Mouse (Mus musculus) CH12.LX (cell line): Measurements from ENCODE around the gene Mcam. TPM values are rescaled to one million over a fixed set of nuclear protein-coding genes. Genes with fewer than 3 reads are reported as not detected.

Source experiments
- DNase-seq: peaks from one replicate; pipeline ENCODE4 v3.0.0-alpha.2; 2013; ENCODE audit errors: extremely low read depth
- H3K27ac ChIP-seq: 2 replicates; pipeline ENCODE4 v1.5.1; 2012; ENCODE audit warnings: low read depth, mild to moderate bottlenecking, control low read depth, moderate library complexity; ENCODE audit not compliant: insufficient read depth
- H3K27me3 ChIP-seq: replicated peaks from 2 replicates; pipeline ENCODE3; 2012; ENCODE audit warnings: inconsistent platforms
- H3K36me3 ChIP-seq, 2 experiments: replicated peaks in 1 of 2; 2 replicates each; pipeline versions ENCODE3 to v1.6.1; 2012; ENCODE audit warnings: inconsistent platforms in 1 of 2, low read length in 1 of 2, mild to moderate bottlenecking in 1 of 2, mixed read lengths in 1 of 2, moderate library complexity in 1 of 2; ENCODE audit not compliant: control insufficient read depth in 1 of 2, insufficient read depth in 1 of 2
- H3K4me1 ChIP-seq, 2 experiments: 2 replicates each; pipeline ENCODE4 v1.6.1; 2012; ENCODE audit warnings: inconsistent platforms in 1 of 2, moderate library complexity in 1 of 2; ENCODE audit not compliant: insufficient read depth in 2 of 2, control insufficient read depth in 1 of 2
- H3K4me2 ChIP-seq: 2 replicates; pipeline ENCODE4 v1.6.1; 2012; ENCODE audit warnings: low read depth, mild to moderate bottlenecking, control low read depth; ENCODE audit not compliant: poor library complexity, insufficient read depth, severe bottlenecking
- H3K4me3 ChIP-seq, 3 experiments: fragments of 150-350 bp in 1 of 3; sonication (generic) in 1 of 3; replicated peaks in 1 of 3; 2 replicates each; pipeline versions ENCODE3 to v1.5.1; 2011 to 2012; ENCODE audit warnings: low read depth in 2 of 3, low read length in 2 of 3, mild to moderate bottlenecking in 2 of 3, moderate library complexity in 2 of 3, control low read depth in 1 of 3, improper control_type of control experiment in 1 of 3, inconsistent platforms in 1 of 3, mixed read lengths in 1 of 3; ENCODE audit not compliant: poor library complexity in 1 of 3
- H3K79me2 ChIP-seq: replicated peaks from 2 replicates; pipeline ENCODE4 v1.6.1; 2012; ENCODE audit warnings: mild to moderate bottlenecking, moderate library complexity; ENCODE audit not compliant: control insufficient read depth, poor library complexity, insufficient read depth, severe bottlenecking; ENCODE audit errors: extremely low read depth
- H3K9ac ChIP-seq: 2 replicates; pipeline ENCODE4 v1.6.1; 2012; ENCODE audit warnings: low read depth, mild to moderate bottlenecking, control low read depth, moderate library complexity; ENCODE audit not compliant: insufficient read depth
- H3K9me3 ChIP-seq: replicated peaks from 2 replicates; pipeline ENCODE3; 2012; ENCODE audit warnings: low read length, inconsistent platforms, mixed read lengths
- BHLHE40 ChIP-seq: IDR thresholded peaks from 2 replicates; pipeline ENCODE4 v1.6.1; 2011; ENCODE audit warnings: mild to moderate bottlenecking, low read depth, low read length, improper control_type of control experiment
- CHD1 ChIP-seq: IDR thresholded peaks from 2 replicates; pipeline ENCODE4 v1.6.1; 2012; ENCODE audit warnings: low read depth, low read length, improper control_type of control experiment, inconsistent platforms
- CTCF ChIP-seq, 2 experiments: IDR thresholded peaks in 1 of 2; conservative IDR thresholded peaks in 1 of 2; 2 replicates each; pipeline ENCODE4 v1.5.1; 2011 to 2012; ENCODE audit warnings: low read depth in 2 of 2, low read length in 2 of 2, improper control_type of control experiment in 1 of 2, inconsistent platforms in 1 of 2, mild to moderate bottlenecking in 1 of 2, moderate library complexity in 1 of 2
- E2F4 ChIP-seq: IDR thresholded peaks from 2 replicates; pipeline ENCODE4 v1.6.1; 2011; ENCODE audit warnings: low read depth, low read length, improper control_type of control experiment; ENCODE audit not compliant: insufficient replicate concordance
- ELF1 ChIP-seq: IDR thresholded peaks from 2 replicates; pipeline ENCODE4 v1.6.1; 2014; ENCODE audit warnings: low read depth, mild to moderate bottlenecking, inconsistent platforms, low read length, improper control_type of control experiment
- EP300 ChIP-seq: IDR thresholded peaks from 2 replicates; pipeline ENCODE4 v1.6.1; 2011; ENCODE audit warnings: low read length, improper control_type of control experiment
- ETS1 ChIP-seq: conservative IDR thresholded peaks from 2 replicates; pipeline ENCODE4 v1.6.1; 2012; ENCODE audit warnings: low read depth, mild to moderate bottlenecking, inconsistent platforms, low read length, improper control_type of control experiment, moderate library complexity
- GABPA ChIP-seq: IDR thresholded peaks from 2 replicates; pipeline ENCODE4 v1.6.1; 2012; ENCODE audit warnings: low read depth, low read length, improper control_type of control experiment, inconsistent platforms; ENCODE audit not compliant: insufficient replicate concordance
- IRF4 ChIP-seq: IDR thresholded peaks from 2 replicates; pipeline ENCODE4 v1.6.1; 2014; ENCODE audit warnings: low read depth, mild to moderate bottlenecking, inconsistent platforms, low read length, improper control_type of control experiment
- JUN ChIP-seq: IDR thresholded peaks from 2 replicates; pipeline ENCODE4 v1.6.1; 2011; ENCODE audit warnings: low read depth, mild to moderate bottlenecking, low read length, improper control_type of control experiment, moderate library complexity; ENCODE audit not compliant: insufficient read depth
- KAT2A ChIP-seq: IDR thresholded peaks from 2 replicates; pipeline ENCODE4 v1.6.1; 2012; ENCODE audit warnings: low read length, improper control_type of control experiment, inconsistent platforms; ENCODE audit not compliant: insufficient replicate concordance
- MAFK ChIP-seq: IDR thresholded peaks from 2 replicates; pipeline ENCODE4 v1.6.1; 2011; ENCODE audit warnings: low read length, improper control_type of control experiment; ENCODE audit not compliant: insufficient replicate concordance
- MAX ChIP-seq: IDR thresholded peaks from 2 replicates; pipeline ENCODE4 v1.6.1; 2011; ENCODE audit warnings: low read length, improper control_type of control experiment
- MAZ ChIP-seq: IDR thresholded peaks from 2 replicates; pipeline ENCODE4 v1.6.1; 2012; ENCODE audit warnings: low read depth, mild to moderate bottlenecking, inconsistent platforms, low read length, improper control_type of control experiment, moderate library complexity
- MEF2A ChIP-seq: IDR thresholded peaks from 2 replicates; pipeline ENCODE4 v1.6.1; 2014; ENCODE audit warnings: low read depth, mild to moderate bottlenecking, inconsistent platforms, low read length, improper control_type of control experiment, borderline replicate concordance
- MXI1 ChIP-seq: IDR thresholded peaks from 2 replicates; pipeline ENCODE4 v1.6.1; 2011; ENCODE audit warnings: mild to moderate bottlenecking, low read depth, low read length, improper control_type of control experiment
- MYC ChIP-seq: IDR thresholded peaks from 2 replicates; pipeline ENCODE4 v1.6.1; 2011; ENCODE audit warnings: low read depth, mild to moderate bottlenecking, improper control_type of control experiment, low read length
- NELFE ChIP-seq: IDR thresholded peaks from 2 replicates; pipeline ENCODE4 v1.6.1; 2011; ENCODE audit warnings: low read depth, low read length, improper control_type of control experiment
- POLR2AphosphoS2 ChIP-seq: IDR thresholded peaks from 2 replicates; pipeline ENCODE4 v1.6.1; 2011; ENCODE audit warnings: low read depth, low read length, improper control_type of control experiment
- RAD21 ChIP-seq: IDR thresholded peaks from 2 replicates; pipeline ENCODE4 v1.6.1; 2011; ENCODE audit warnings: low read depth, mild to moderate bottlenecking, low read length, improper control_type of control experiment, moderate library complexity
- SIN3A ChIP-seq: IDR thresholded peaks from 2 replicates; pipeline ENCODE4 v1.6.1; 2012; ENCODE audit warnings: low read length, improper control_type of control experiment, inconsistent platforms
- SMC3 ChIP-seq: IDR thresholded peaks from 2 replicates; pipeline ENCODE4 v1.6.1; 2011; ENCODE audit warnings: low read depth, low read length, improper control_type of control experiment
- TCF12 ChIP-seq: IDR thresholded peaks from 2 replicates; pipeline ENCODE4 v1.6.1; 2014; ENCODE audit warnings: low read depth, mild to moderate bottlenecking, inconsistent platforms, low read length, improper control_type of control experiment
- UBTF ChIP-seq: IDR thresholded peaks from 2 replicates; pipeline ENCODE4 v1.6.1; 2012; ENCODE audit warnings: low read depth, mild to moderate bottlenecking, inconsistent platforms, low read length, improper control_type of control experiment, moderate library complexity
- USF2 ChIP-seq: conservative IDR thresholded peaks from 2 replicates; pipeline ENCODE4 v1.6.1; 2011; ENCODE audit warnings: low read depth, low read length, improper control_type of control experiment
- ZC3H11A ChIP-seq: IDR thresholded peaks from 2 replicates; pipeline ENCODE4 v1.6.1; 2012; ENCODE audit warnings: low read depth, mild to moderate bottlenecking, inconsistent platforms, low read length, improper control_type of control experiment
- ZNF384 ChIP-seq: IDR thresholded peaks from 2 replicates; pipeline ENCODE4 v1.6.1; 2012; ENCODE audit warnings: low read depth, low read length, improper control_type of control experiment, inconsistent platforms
- dilution Hi-C: fragments of 300-500 bp; cut with MboI; formaldehyde crosslinking; loops from 2 replicates; pipeline ENCODE4 v1.14.3; 2020; ENCODE audit warnings: low sequenced_read_pairs; ENCODE audit not compliant: extremely low pct_unique_long_range_greater_than_20kb, extremely low pct_ligation_motif_present
- in situ Hi-C: fragments of 300-500 bp; cut with MboI; formaldehyde crosslinking; loops from 3 replicates; pipeline ENCODE4 v1.14.3; 2019; ENCODE audit warnings: low sequenced_read_pairs, low pct_ligation_motif_present, low pct_unique_long_range_greater_than_20kb, mixed read lengths
- polyA plus RNA-seq: library from polyadenylated mRNA; unstranded; fragments of >175 nt; gene quantifications from 2 replicates; pipeline ENCODE4 v1.2.1, GENCODE M21; 2012; ENCODE audit warnings: low read depth; ENCODE audit not compliant: insufficient read length
- total RNA-seq, 2 experiments: library from RNA; depleted of rRNA; stranded (reverse); fragments of 300-350 nt in 1 of 2; fragments of >200 nt in 1 of 2; gene quantifications; 2 replicates each; pipeline ENCODE4 v1.2.3; 2012 to 2014

The Mcam gene
- total and polyA plus RNA-seq, 3 experiments = 0.40 to 0.98 (median 0.56) TPM

GRCm38 (mm10) chr9:44093612-44094503 is 40.4 kb upstream of the Mcam start:
- Histone ChIP-seq H3K9ac (no peak overlapping the region), H3K36me3 (peaks cover 3 to 35% of the 10 kb centered on the region in 2 experiments)
- dilution Hi-C loops = no loop called here

GRCm38 (mm10) chr9:44094737-44095136 is 39.5 kb upstream of the Mcam start:
- no peaks in the 10 kb centered on the region for H3K9me3 ChIP-seq
- H3K9ac ChIP-seq = no peak overlapping the region
- no peak for DNase-seq
- no peak overlapping the region for H3K4me2 ChIP-seq
- peaks cover 3 to 35% of the 10 kb centered on the region in 2 experiments for H3K36me3 ChIP-seq
- H3K27ac ChIP-seq = no peak overlapping the region
- peaks cover 2 to 27% of the 10 kb centered on the region in 2 experiments; a peak in 3 of 4 replicates for H3K4me1 ChIP-seq
- no peak overlapping the region for H3K4me3 ChIP-seq
- no peaks in the 10 kb centered on the region for H3K79me2 ChIP-seq
- H3K27me3 ChIP-seq = no peaks in the 10 kb centered on the region
- dilution Hi-C loops = no loop called here
- TF ChIP-seq CHD1 (no peak), SIN3A (0 out of 2 replicates have a peak, but pooled peaks have one; percentile 2), SMC3 (no peak), ZNF384 (no peak), MAZ (no peak), UBTF (no peak), E2F4 (no peak)
- TF ChIP-seq, all 38 proteins: peak for 1
- in situ Hi-C loops = no loop called here

More at GRCm38 (mm10) chr9:44093612-44094503, 40.4 kb upstream of the Mcam start:
- Histone ChIP-seq H3K4me1 (peaks cover 8 to 36% of the 10 kb centered on the region in 2 experiments), H3K27me3 (no peaks in the 10 kb centered on the region), H3K9me3 (no peaks in the 10 kb centered on the region), H3K4me2 (no peak overlapping the region), H3K27ac (no peak overlapping the region), H3K4me3 (no peak overlapping the region), H3K79me2 (no peaks in the 10 kb centered on the region)
- DNase-seq = peak; percentile 84
- peak; percentile 70 for TF ChIP-seq ZC3H11A
- TF ChIP-seq CTCF (conservative IDR thresholded peaks at IDR 0.05 in 1 of 2, IDR thresholded peaks at IDR 0.05 in 1 of 2; ENCODE audit: low read depth in 2 of 2, low read length in 2 of 2) = peak; percentile 83 to 98
- TF ChIP-seq MYC = peak; percentile 43; the same call in 1 of the 2 replicates
- TF ChIP-seq IRF4 = peak; percentile 66; the same call in 1 of the 2 replicates
- peak; percentile 74 for TF ChIP-seq MEF2A
- peak; percentile 42 for TF ChIP-seq BHLHE40
- 0 out of 2 replicates have a peak, but pooled peaks have one; percentile 3 for TF ChIP-seq SIN3A
- peak; percentile 50; the same call in 1 of the 2 replicates for TF ChIP-seq ETS1
- peak; percentile 96 for TF ChIP-seq SMC3
- no peak for TF ChIP-seq MAX
- 0 out of 2 replicates have a peak, but pooled peaks have one; percentile 21 for TF ChIP-seq MAFK
- TF ChIP-seq E2F4 = no peak
- no peak for TF ChIP-seq KAT2A
- TF ChIP-seq ZNF384 = peak; percentile 71
- peak; percentile 88 for TF ChIP-seq TCF12
- 0 out of 2 replicates have a peak, but pooled peaks have one; percentile 41 for TF ChIP-seq ELF1
- no peak for TF ChIP-seq POLR2AphosphoS2
- TF ChIP-seq USF2 = no peak
- peak; percentile 34; the same call in 1 of the 2 replicates for TF ChIP-seq EP300
- peak; percentile 33; the same call in 1 of the 2 replicates for TF ChIP-seq MXI1
- TF ChIP-seq NELFE = no peak
- no peak for TF ChIP-seq JUN
- TF ChIP-seq GABPA = no peak
- peak; percentile 91 for TF ChIP-seq RAD21
- in situ Hi-C loops = no loop called here
